Mouse (Mus musculus) liver, embryonic 14.5 days (tissue): ENCODE measurements at regions not wholly inside any gene's neighbourhood (a gene's known extent, or its start where the extent isn't known, plus 50 kb on each side); places are given as distances from the start of the nearest gene placed in this dataset.

Experiments used
- ATAC-seq: fragments of 200-750 bp; cut with Nextera tagmentation; 2 replicates; pipeline ENCODE4 v1.8.0; 2017; ENCODE audit warnings: moderate number of reproducible peaks, mild to moderate bottlenecking, moderate library complexity; ENCODE audit not compliant: insufficient read depth
- DNase-seq, 3 experiments: peaks; one replicate each; pipeline ENCODE4 v3.0.0-alpha.2; 2012 to 2013; ENCODE audit warnings: low read depth in 3 of 3, low spot score in 3 of 3
- H3K27ac ChIP-seq: fragments of 300-500 bp; sonication (generic); 2 replicates; pipeline ENCODE4 v1.5.1; 2014; ENCODE audit warnings: moderate library complexity, mild to moderate bottlenecking, control low read depth, inconsistent platforms
- H3K27me3 ChIP-seq: fragments of 300-500 bp; sonication (generic); 2 replicates; pipeline ENCODE4 v1.6.1; 2014; ENCODE audit warnings: mild to moderate bottlenecking, low read length, moderate library complexity; ENCODE audit not compliant: control insufficient read depth, insufficient read depth
- H3K36me3 ChIP-seq: fragments of 300-500 bp; sonication (generic); replicated peaks from 2 replicates; pipeline ENCODE4 v1.6.1; 2014; ENCODE audit warnings: low read depth; ENCODE audit not compliant: control insufficient read depth, insufficient read depth
- H3K4me1 ChIP-seq, 2 experiments: fragments of 200-500 bp in 1 of 2; fragments of 300-500 bp in 1 of 2; sonication (generic) in 1 of 2; replicated peaks; 2 replicates each; pipeline ENCODE4 v1.6.1; 2012 to 2014; ENCODE audit warnings: antibody characterized with exemption in 1 of 2, inconsistent platforms in 1 of 2, low read length in 1 of 2; ENCODE audit not compliant: control insufficient read depth in 2 of 2, insufficient read depth in 2 of 2
- H3K4me2 ChIP-seq: fragments of 300-500 bp; sonication (generic); 2 replicates; pipeline ENCODE4 v1.6.1; 2014; ENCODE audit warnings: low read depth, mild to moderate bottlenecking, control low read depth, moderate library complexity
- H3K4me3 ChIP-seq, 2 experiments: fragments of 200-500 bp in 1 of 2; fragments of 300-500 bp in 1 of 2; sonication (generic) in 1 of 2; 2 replicates each; pipeline ENCODE4 v1.5.1; 2012 to 2014; ENCODE audit warnings: low read depth in 2 of 2, low read length in 2 of 2, mild to moderate bottlenecking in 2 of 2, control low read depth in 1 of 2, inconsistent platforms in 1 of 2, moderate library complexity in 1 of 2; ENCODE audit not compliant: insufficient read depth in 1 of 2
- H3K9ac ChIP-seq: fragments of 300-500 bp; sonication (generic); replicated peaks from 2 replicates; pipeline ENCODE4 v1.6.1; 2014; ENCODE audit warnings: mild to moderate bottlenecking, control low read depth, moderate library complexity
- H3K9me3 ChIP-seq: fragments of 300-500 bp; sonication (generic); 2 replicates; pipeline ENCODE4 v1.6.1; 2016; ENCODE audit warnings: low read length, mixed read lengths; ENCODE audit not compliant: control insufficient read depth
- CTCF ChIP-seq: IDR thresholded peaks from 2 replicates; pipeline ENCODE4 v1.5.1; 2016; ENCODE audit warnings: antibody characterized with exemption, low read depth, control low read depth
- EP300 ChIP-seq: IDR thresholded peaks from 2 replicates; pipeline ENCODE4 v1.6.1; 2016; ENCODE audit warnings: antibody characterized with exemption, low read depth
- WGBS: fragments of 180-500 bp; shearing (Covaris S2); extraction: QIAGEN DNeasy Blood & Tissue Kit; methylation state at CpG from one replicate; pipeline ENCODE4 v1.1.7; 2014; ENCODE audit not compliant: insufficient replicate concordance; 5-methylcytosine and 5-hydroxymethylcytosine counted together

DNA sequence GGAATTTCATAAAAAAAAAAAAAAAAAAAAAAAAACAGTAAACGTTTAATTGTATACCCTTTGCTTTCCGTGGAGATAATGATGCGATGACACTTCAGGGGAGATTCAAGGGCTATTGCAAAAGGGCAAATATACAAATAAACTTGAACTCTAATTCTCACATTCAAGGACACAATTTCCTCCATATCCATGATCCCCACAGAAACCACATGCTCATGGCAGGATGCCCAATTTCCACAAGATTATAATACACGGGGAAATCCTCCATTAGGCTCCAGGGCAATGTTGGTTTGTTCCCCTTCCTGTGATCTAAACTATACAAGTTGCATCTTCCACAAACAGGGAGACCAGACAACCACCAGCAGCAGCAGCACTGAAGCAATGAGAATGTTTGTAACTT lies 781.4 kb downstream of the Nr2f2 start:
- no peak overlapping the region for H3K9ac ChIP-seq
- H3K27ac ChIP-seq: no peak overlapping the region
- ATAC-seq: no peak
- no peak for DNase-seq
- no peaks in the 10 kb centered on the region for H3K36me3 ChIP-seq
- TF ChIP-seq EP300: no peak
- TF ChIP-seq CTCF: no peak
- WGBS: 53% methylated on average over 4 of the region's 4 CpGs
- no peaks in the 10 kb centered on the region for H3K9me3 ChIP-seq
- no peak overlapping the region for H3K4me3 ChIP-seq
- H3K27me3 ChIP-seq: no peaks in the 10 kb centered on the region
- H3K4me2 ChIP-seq: no peak overlapping the region
- no peaks in the 10 kb centered on the region for H3K4me1 ChIP-seq

DNA sequence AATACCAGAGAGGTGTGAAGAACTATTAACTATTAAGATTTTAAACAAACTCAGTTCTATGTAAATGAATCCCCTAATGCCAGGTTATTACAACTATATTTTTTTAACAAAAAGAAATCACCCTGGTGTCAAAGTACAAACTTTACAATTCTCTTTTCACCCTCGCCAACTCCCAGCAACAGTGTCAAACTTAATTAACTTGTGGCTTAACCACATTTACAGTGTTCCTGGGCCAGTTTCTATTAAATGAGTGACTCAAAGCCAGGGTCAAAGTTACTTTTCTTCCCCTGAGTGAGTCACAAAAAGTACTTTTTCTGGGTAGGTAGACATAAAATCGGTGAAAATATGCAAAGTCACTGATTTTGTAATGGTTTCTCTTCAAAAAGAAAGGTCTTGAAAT lies 782.0 kb downstream of the Nr2f2 start:
- H3K27ac ChIP-seq: no peak overlapping the region
- no peak for ATAC-seq
- H3K36me3 ChIP-seq: no peaks in the 10 kb centered on the region
- no peaks in the 10 kb centered on the region for H3K27me3 ChIP-seq
- H3K4me2 ChIP-seq: no peak overlapping the region
- 56% methylated on average over 2 of the region's 2 CpGs for WGBS
- no peak overlapping the region for H3K4me3 ChIP-seq
- H3K4me1 ChIP-seq: no peaks in the 10 kb centered on the region
- DNase-seq: no peak
- H3K9me3 ChIP-seq: no peaks in the 10 kb centered on the region
- no peak overlapping the region for H3K9ac ChIP-seq
- no peak for TF ChIP-seq EP300
- TF ChIP-seq CTCF: no peak

DNA sequence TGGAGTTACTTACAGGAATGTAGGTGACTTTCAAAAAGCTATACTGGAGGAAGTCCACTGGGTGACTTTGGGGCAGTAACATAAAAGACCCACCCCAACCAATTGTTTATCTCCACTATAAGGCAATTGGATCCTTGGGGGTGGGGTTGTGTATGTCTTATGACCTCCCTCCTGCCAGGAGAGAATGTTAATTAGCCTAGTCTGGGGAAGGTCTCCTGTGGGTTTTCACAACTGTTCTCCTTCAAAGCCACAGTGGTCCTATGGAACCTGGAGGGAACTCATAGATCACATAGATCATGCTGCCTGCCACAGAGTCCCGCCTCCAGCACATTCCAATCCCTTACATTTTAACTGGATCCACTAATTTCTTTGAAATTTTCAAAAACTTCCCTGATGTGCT lies 782.6 kb downstream of the Nr2f2 start:
- DNase-seq (no peak), ATAC-seq (no peak)
- no peaks in the 10 kb centered on the region for H3K4me1 ChIP-seq
- H3K9me3 ChIP-seq: no peaks in the 10 kb centered on the region
- H3K4me2 ChIP-seq: no peak overlapping the region
- H3K27ac ChIP-seq: no peak overlapping the region
- no peaks in the 10 kb centered on the region for H3K36me3 ChIP-seq
- no peak for TF ChIP-seq CTCF
- 54% methylated on average over 1 of the region's 1 CpGs for WGBS
- H3K4me3 ChIP-seq: no peak overlapping the region
- no peak overlapping the region for H3K9ac ChIP-seq
- no peaks in the 10 kb centered on the region for H3K27me3 ChIP-seq

DNA sequence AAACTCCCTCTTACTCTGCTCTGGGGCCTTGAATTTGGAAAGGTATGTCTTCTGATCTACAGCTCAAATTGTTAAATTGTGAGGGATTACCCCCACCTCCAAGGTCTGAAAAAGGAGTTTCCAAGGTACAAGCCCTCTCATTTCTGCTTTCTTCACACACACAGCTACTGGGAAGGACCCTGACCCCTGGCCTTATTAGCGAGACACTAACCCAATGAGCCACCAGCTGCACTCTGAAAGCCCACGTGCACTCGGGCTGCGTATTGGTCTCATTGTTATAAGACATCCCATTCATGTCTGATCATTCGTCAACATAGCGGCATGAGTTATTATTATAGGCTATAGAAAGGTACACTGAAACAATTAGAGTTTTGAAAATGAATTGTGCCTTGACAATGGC lies 784.9 kb downstream of the Nr2f2 start:
- 67% methylated on average over 6 of the region's 6 CpGs for WGBS
- no peak for DNase-seq

DNA sequence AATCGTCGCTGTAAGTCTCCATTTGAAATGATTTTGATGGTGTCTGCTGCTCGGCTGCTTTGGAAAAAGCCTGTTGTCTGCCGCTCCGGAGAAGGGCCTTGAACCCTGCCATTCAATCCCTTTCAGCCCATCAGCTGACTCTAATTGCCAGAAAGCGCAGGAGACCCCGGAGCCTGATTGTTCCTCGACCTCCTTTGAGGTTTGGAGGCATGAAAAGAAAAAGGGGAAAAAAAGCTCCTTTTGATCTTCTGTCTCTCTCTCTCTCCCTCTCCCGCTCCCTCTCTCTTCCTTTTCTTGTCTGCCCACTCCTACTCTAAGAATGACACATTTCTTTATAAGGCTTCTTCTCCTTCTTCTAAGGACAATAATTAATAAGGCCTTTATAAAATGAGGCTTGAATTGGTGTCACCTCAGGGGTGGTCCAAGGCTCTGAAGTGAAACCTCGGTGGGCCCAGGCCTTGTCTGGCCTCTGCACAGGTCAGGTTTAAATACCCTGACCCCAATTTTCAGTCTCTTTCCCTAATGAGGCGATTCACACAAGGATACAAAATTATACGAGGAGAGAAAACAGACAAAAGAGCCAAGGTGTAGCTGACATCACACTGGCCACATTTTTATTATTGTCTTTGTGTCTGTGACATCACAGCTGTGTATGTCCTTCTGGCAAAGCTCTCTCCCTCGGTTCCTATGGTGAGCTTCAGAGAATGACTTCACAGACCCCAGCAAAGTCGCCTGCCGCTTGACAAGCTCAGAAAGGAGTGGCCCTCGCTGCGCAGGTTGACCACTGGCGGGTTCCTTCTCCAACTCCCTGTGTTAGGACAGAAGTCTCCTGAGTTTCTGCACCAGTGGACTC lies 787.4 kb downstream of the Nr2f2 start:
- Histone ChIP-seq H3K9ac (no peak overlapping the region), H3K27me3 (no peaks in the 10 kb centered on the region), H3K4me3 (no peak overlapping the region), H3K27ac (no peak overlapping the region), H3K4me1 (no peaks in the 10 kb centered on the region), H3K9me3 (no peaks in the 10 kb centered on the region), H3K4me2 (no peak overlapping the region), H3K36me3 (no peaks in the 10 kb centered on the region)
- WGBS: 48% methylated on average over 18 of the region's 18 CpGs
- TF ChIP-seq CTCF (no peak), EP300 (no peak)
- DNase-seq (no peak), ATAC-seq (no peak)

More for the DNA sequence above, 784.9 kb downstream of the Nr2f2 start:
- H3K27ac ChIP-seq: no peak overlapping the region
- H3K4me2 ChIP-seq: no peak overlapping the region
- H3K9ac ChIP-seq: no peak overlapping the region
- no peak for ATAC-seq
- TF ChIP-seq CTCF (no peak), EP300 (no peak)
- no peaks in the 10 kb centered on the region for H3K36me3 ChIP-seq
- no peaks in the 10 kb centered on the region for H3K4me1 ChIP-seq
- H3K27me3 ChIP-seq: no peaks in the 10 kb centered on the region
- H3K4me3 ChIP-seq: no peak overlapping the region
- no peaks in the 10 kb centered on the region for H3K9me3 ChIP-seq
